Mouse (Mus musculus): ENCODE results near the gene Fam131c.

Fam131c gene

DNA sequence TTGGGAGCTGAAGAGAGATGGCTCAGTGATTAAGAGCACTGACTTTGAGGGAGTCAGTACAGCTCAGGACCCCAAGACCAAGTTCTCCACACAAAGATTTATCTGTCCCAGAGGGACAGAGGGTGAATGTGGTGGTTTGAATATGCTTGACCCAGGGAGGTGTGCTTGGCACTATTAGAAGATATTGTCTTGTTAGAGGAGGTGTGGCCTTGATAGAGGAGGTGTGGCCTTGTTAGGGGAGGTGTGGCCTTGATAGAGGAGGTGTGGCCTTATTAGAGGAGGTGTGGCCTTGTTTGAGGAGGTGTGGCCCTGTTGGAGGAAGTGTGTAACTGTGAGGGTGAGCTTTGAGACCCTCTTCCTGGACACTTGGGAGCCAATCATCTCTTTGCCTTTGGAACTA, 10.2 kb upstream of the Fam131c start:
- no peak for DNase-seq (ENCODE audit: extremely low read depth, low read depth)

DNA sequence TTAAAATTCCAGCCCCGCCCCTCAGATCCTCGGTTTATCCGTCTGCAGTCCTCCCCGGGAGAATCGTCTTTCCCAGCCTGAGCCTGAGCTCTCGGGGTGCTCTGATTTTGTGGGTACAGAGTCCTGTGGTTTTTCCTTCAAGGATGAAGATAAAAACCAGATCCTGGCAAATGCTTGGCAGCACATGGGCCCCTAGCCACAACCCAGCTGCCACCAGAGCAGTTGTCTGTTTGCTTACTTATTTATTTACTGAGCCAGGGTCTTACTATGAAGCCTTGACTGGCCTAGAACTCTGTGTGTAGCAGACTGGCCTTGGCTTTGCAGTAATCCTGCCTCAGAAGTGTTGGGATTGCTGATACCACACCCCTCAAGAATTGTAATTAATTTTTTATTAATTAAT, 8.8 kb upstream of the Fam131c start:
- DNase-seq (ENCODE audit: extremely low read depth, low read depth) = no peak

- DNase-seq (ENCODE audit: extremely low read depth, low read depth) = peak; percentile 43
Measured at GRCm38 (mm10) chr4:141360846-141361245, 7.2 kb upstream of the Fam131c start.

GRCm38 (mm10) chr4:141362937-141363548, 5.0 kb upstream of the Fam131c start:
- peak; percentile 49 for DNase-seq (ENCODE audit: extremely low read depth, low read depth)

DNA sequence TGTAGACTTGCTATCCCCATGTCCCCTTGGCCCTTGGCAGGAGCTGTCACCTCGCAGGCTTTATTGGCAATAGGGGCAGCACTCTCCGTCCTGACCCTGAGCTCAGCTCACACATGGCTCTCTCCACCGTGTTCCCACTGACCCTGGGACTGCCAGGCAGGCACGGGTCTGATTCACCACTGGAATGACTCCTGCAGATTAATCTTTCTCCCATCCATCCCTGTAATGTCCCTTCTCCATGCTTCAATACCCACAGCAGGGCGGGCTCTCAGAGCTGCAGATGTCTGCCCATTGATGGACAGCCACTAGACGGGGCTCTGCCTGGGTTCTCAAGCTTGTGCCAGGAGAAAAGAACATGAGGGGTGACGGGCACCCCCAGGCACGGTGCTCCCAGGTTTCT, 2.9 kb upstream of the Fam131c start:
- no peak for DNase-seq (ENCODE audit: extremely low read depth, low read depth)

- DNase-seq (ENCODE audit: extremely low read depth, low read depth) = no peak
Measured at GRCm38 (mm10) chr4:141365876-141366275, 2.1 kb upstream of the Fam131c start.

- no peak for DNase-seq (ENCODE audit: extremely low read depth, low read depth)
Measured at GRCm38 (mm10) chr4:141372426-141372825, 4.4 kb downstream of the Fam131c start.

GRCm38 (mm10) chr4:141379674-141380073, 11.7 kb downstream of the Fam131c start:
- DNase-seq (ENCODE audit: extremely low read depth, low read depth) = no peak

DNA sequence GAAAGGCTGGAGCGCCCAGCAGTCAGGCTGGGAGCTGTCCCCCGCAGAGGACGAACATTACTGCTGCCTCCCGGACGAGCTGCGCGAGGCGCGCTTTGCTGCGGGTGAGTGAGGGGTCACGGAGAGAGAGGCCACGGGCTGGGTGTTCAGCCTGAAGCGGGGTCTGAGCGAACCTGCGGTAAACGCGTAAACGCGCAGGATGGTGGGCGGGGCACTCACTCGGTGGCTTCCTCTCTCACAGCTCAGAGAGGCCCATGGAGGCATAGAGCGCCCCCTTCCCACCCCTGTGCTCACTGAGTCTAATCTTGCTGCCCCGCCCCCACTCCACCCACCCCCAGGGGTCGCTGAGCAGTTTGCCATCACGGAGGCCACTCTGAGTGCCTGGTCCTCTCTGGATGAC, 14.4 kb downstream of the Fam131c start:
- DNase-seq (ENCODE audit: extremely low read depth, low read depth) = no peak

- no peak for DNase-seq (ENCODE audit: extremely low read depth, low read depth)
Measured at GRCm38 (mm10) chr4:141385275-141385674, 17.3 kb downstream of the Fam131c start.

- DNase-seq (ENCODE audit: extremely low read depth, low read depth) = no peak
Measured at GRCm38 (mm10) chr4:141386150-141386549, 18.1 kb downstream of the Fam131c start.

- peak; percentile 62 for DNase-seq (ENCODE audit: extremely low read depth, low read depth)
Measured at GRCm38 (mm10) chr4:141387093-141387784, 19.2 kb downstream of the Fam131c start.

GRCm38 (mm10) chr4:141387933-141388332, 19.9 kb downstream of the Fam131c start:
- DNase-seq (ENCODE audit: extremely low read depth, low read depth) = no peak

DNA sequence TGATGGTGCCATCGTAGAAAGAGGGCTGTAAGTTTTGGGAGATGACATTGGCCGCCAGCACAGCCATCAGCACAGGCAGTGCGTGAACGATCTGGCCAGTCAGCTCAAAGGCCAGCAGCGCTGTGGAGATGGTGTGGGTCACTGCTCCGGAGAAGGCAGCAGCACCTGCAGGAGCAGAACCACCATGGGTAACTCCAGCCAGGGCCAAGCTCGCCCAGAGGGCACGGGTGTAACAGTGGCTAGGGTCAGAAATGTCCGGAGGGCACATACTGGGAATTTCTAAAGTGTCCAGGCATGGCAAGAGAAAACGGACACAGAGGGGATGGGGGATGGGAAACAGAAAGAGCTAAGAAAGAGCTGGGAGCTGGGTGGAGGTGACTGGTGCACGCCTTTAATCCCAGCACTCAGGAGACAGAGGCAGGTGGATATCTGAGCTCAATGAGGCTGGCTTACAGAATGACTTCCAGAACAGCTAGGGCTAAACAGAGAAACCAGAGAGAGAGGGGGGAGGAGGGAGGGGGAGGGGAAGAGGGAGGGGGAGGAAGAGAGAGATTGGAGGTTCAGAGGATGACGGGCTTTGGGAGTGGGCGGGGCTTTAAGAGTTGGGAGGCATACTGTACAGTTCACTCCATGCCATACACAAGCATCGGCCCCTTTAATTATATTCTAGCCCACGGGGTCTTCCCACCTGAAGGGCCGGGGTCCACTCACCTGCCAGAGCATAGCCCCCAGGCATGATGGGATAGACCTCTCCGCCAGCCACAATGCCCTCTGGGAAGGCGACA, 21.5 kb downstream of the Fam131c start:
- no peak for DNase-seq (ENCODE audit: extremely low read depth, low read depth)

GRCm38 (mm10) chr4:141391293-141391692, 23.3 kb downstream of the Fam131c start:
- DNase-seq (ENCODE audit: extremely low read depth, low read depth) = no peak

DNA sequence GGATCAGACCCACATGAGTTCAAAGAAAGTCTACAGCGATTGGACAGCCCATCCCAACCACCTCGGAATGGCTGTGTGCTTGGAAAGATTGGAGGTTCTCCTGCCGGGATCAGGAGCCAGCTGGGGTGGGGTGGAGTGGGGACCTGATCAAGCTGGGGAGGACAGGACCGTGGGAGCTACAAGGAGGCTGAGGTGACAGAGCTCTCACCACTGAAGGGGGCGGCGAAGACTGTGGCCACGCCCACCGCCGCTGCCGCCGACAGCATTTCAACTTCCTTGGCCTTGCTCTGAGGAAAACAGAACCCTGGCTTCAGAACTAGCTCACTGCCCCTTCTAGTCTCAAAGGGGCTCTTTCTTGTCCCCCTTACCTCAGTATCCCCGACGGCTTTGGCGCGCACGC, 26.7 kb downstream of the Fam131c start:
- no peak for DNase-seq (ENCODE audit: extremely low read depth, low read depth)

GRCm38 (mm10) chr4:141397861-141398260, 29.8 kb downstream of the Fam131c start:
- DNase-seq (ENCODE audit: extremely low read depth, low read depth) = no peak

DNA sequence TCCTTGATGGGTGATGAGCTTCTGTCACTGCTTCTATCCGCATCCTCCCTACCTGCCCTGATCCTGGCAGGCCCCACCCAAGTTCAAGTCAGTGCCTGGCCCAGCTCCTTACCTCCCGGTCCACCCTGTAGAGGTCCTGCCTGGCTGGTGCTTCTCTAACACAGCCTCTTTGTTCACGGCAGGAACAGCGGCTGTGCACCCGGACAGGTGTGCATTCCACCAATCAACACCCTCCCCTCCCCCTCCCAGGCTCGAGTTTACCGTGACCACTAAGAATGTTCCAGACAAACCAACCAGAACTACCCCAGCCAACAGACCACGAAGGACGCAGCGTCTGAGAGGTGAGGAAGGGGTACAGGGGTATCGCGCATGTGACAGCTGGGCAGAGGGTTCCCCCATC, 30.5 kb downstream of the Fam131c start, which contains the start of gene Clcnka:
Clcnka (minus strand) TSS at position 180 of the 400 bp plus-strand sequence.
- no peak for DNase-seq (ENCODE audit: extremely low read depth, low read depth)

GRCm38 (mm10) chr4:141400171-141400570, 32.2 kb downstream of the Fam131c start:
- DNase-seq (ENCODE audit: extremely low read depth, low read depth) = no peak

- peak; percentile 57 for DNase-seq (ENCODE audit: extremely low read depth, low read depth)
Measured at GRCm38 (mm10) chr4:141404518-141405313, 36.7 kb downstream of the Fam131c start.

DNA sequence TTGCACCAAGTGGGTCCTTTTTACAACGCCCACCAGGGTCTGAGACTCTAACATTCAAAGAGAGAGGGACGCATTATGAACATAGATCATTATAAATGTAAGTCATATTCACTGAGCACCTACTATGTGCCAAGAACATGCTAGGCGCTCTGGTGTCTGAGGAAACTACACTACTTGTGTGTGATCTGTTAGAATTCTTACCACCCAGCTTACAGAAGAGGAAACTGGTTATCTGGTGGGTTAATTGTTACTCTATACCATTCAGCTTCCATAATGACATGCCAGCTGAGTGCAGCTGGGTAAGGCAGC, 37.2 kb downstream of the Fam131c start:
- DNase-seq (ENCODE audit: extremely low read depth, low read depth) = no peak
